Mouse (Mus musculus) Patski (cell line): ENCODE measurements around the gene Apoc2. TPM values are rescaled to one million over a fixed set of nuclear protein-coding genes. Genes with fewer than 3 reads are reported as not detected.

Experiments used
- ATAC-seq: fragments of 100-300 bp; one replicate; pipeline ENCODE4 v1.8.0; 2021
- CTCF ChIA-PET: fragments of 350-600 bp; sonication (Branson Sonifier 250); formaldehyde crosslinking; loops from one replicate; lab custom pipeline; 2022; ENCODE audit warnings: inconsistent platforms; lab: Charles Lee
- POLR2A ChIA-PET: fragments of 350-600 bp; sonication (Branson Sonifier 250); formaldehyde crosslinking; loops from one replicate; lab custom pipeline; 2022; ENCODE audit warnings: antibody characterized with exemption, inconsistent platforms; lab: Charles Lee
- DNase-seq: peaks from one replicate; pipeline ENCODE4 v3.0.0-alpha.2; 2011; ENCODE audit warnings: low read depth, low spot score
- H3K27me3 ChIP-seq: fragments of 371-371 bp; one replicate; pipeline ENCODE4 v1.5.1; 2021
- CTCF ChIP-seq: fragments of 100-300 bp; IDR thresholded peaks from one replicate; pipeline ENCODE4 v1.5.1; 2021
- in situ Hi-C: fragments of 300-500 bp; cut with MboI; formaldehyde crosslinking; loops from 3 replicates; pipeline ENCODE4 v1.11.1; 2018; ENCODE audit warnings: low pct_unique_long_range_greater_than_20kb, mixed read lengths
- polyA plus RNA-seq: library from polyadenylated mRNA; unstranded; gene quantifications from one replicate; pipeline ENCODE4 v1.2.3, GENCODE M21; 2021

Apoc2 gene
- polyA plus RNA-seq, 1 experiment from 2014 or later = not detected

DNA sequence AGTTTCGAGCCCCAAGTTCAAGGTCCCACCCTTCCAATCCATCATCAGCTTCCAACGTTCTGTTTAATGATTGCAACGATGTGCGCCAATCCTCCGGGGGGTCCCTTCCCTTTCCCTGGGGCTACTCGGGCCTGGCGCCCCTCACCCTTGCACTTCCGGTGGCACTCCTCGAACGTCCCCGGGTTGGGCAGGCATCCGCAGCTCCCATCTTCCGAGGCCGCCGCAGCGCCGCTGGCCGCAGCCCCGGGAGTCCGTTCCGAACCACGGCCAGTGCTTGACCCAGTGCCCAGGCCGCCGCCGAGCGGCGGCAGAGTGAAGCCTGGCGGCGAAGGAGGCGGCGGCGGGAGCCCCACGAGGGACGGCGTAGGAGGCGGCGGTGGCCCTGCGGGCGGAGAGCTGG lies 37.1 kb upstream of the Apoc2 start:
- no peak for ATAC-seq
- no peak for TF ChIP-seq CTCF
- H3K27me3 ChIP-seq = no peaks in the 10 kb centered on the region
- in situ Hi-C loops = loop anchor here (5.0 kb wide), 1 partner anchor 48 kb away; the partner anchor contains the start of gene Clptm1
- ChIA-PET POLR2A (interaction anchor here (1.0 kb wide), 2 partner anchors 20 to 49 kb away, joined by 3 to 4 read pairs; no protein-coding TSS in a partner anchor), CTCF (interaction anchor here (1.0 to 6.6 kb wide), 2 partner anchors 46 to 352 kb away, joined by 3 to 43 read pairs; no protein-coding TSS in a partner anchor)
- DNase-seq = no peak

DNA sequence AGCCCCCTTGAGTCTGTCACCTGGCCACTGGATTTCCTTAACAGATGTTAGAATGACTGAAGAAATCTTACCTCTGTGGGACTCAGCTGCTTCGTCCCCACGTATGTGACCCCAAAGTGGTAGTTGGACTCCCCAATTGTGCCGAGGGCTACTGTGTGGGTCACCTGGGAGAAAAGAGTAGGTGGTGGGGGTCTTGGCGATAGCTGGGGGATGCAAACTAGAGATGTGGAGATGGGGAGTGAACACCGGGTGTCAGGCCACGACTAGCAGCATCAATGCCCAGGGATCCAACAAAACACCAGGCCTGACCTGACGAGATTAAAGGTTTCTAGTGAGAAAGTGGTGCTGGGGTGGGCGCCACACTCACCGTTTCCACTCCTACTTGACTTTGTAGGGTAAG lies 35.9 kb upstream of the Apoc2 start:
- no peak for TF ChIP-seq CTCF
- ATAC-seq = no peak
- no peaks in the 10 kb centered on the region for H3K27me3 ChIP-seq
- in situ Hi-C loops = loop anchor here (5.0 kb wide), 1 partner anchor 46 kb away; the partner anchor contains the start of gene Clptm1
- no peak for DNase-seq
- ChIA-PET POLR2A (no interaction called here), CTCF (interaction anchor here (1.3 to 6.6 kb wide), 4 partner anchors 11 to 51 kb away, joined by 3 to 43 read pairs (median 4); no protein-coding TSS in a partner anchor)

DNA sequence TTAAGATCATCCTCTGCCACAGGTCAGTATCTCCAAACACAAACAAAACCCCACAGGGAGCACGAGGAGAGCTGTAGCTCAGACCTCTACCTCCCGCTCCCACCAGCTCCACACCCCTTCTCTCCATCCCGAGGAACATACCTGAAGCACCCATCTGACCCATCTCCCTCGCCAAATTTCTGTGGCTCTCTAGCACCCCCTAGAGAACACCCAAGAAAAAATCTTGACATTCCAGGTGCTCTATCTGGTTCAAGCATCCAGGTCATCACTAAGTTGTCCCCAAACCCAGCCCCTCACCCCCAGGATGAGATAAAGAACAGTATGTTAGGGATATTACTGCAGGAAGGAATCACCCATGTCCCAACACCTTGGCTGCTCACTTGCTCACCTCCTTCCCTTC lies 35.5 kb upstream of the Apoc2 start:
- TF ChIP-seq CTCF = no peak
- no peak for DNase-seq
- CTCF ChIA-PET = interaction anchor here (0.7 to 6.6 kb wide), 7 partner anchors 8 to 51 kb away, joined by 3 to 43 read pairs (median 4); no protein-coding TSS in a partner anchor
- in situ Hi-C loops = loop anchor here (5.0 kb wide), 1 partner anchor 46 kb away; the partner anchor contains the start of gene Clptm1
- H3K27me3 ChIP-seq = no peaks in the 10 kb centered on the region
- POLR2A ChIA-PET = no interaction called here
- ATAC-seq = no peak

DNA sequence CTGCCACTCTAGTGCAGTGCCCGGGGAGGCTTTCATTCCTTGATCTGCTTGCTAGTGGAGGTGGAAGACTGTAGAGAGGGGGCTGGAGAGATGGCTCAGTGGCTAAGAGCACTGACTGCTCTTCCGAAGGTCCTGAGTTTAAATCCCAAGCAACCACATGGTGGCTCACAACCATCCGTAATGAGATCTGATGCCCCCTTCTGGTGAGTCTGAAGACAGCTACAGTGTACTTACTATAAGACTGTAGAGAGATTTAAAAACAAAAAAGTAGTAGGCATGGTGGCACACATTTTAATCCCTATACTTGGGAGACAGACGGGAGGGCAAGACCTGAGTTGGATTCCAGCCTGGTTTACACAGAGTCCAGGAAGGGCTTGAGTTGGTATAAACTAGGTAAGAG lies 34.7 kb upstream of the Apoc2 start:
- DNase-seq = no peak
- ChIA-PET CTCF (interaction anchor here (0.7 to 6.6 kb wide), 7 partner anchors 8 to 43 kb away, joined by 3 to 43 read pairs (median 5); no protein-coding TSS in a partner anchor), POLR2A (no interaction called here)
- in situ Hi-C loops = loop anchor here (5.0 kb wide), 1 partner anchor 45 kb away; the partner anchor contains the start of gene Clptm1
- no peaks in the 10 kb centered on the region for H3K27me3 ChIP-seq
- no peak for ATAC-seq
- TF ChIP-seq CTCF = no peak

DNA sequence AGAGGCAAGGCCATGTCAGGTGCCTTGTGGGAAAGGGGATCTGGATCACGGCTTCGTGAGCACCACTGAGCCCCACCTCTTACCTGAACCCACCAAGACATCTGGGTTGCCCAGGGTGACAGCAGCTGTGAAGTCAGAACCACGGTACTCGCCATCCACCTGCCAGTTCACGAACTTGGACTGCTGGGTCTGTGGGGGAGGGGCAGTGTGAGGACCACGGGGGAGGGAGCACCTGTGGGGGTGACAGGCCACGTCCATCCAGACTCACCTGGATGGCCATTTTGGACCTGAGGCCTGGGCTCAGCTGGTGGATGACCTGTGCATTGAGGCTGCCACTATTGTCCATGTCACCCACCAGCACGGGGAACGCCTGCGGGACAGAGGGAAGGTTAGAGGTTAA lies 32.9 kb upstream of the Apoc2 start:
- ChIA-PET POLR2A (interaction anchor here (1.8 kb wide), 1 partner anchor 11 kb away, joined by 4 read pairs; no protein-coding TSS in a partner anchor), CTCF (interaction anchor here (1.4 to 6.6 kb wide), 3 partner anchors 8 to 42 kb away, joined by 5 to 43 read pairs (median 6); no protein-coding TSS in a partner anchor)
- DNase-seq (no peak), ATAC-seq (no peak)
- TF ChIP-seq CTCF = no peak
- H3K27me3 ChIP-seq = no peaks in the 10 kb centered on the region
- in situ Hi-C loops = loop anchor here (5.0 kb wide), 1 partner anchor 43 kb away; the partner anchor contains the start of gene Clptm1

DNA sequence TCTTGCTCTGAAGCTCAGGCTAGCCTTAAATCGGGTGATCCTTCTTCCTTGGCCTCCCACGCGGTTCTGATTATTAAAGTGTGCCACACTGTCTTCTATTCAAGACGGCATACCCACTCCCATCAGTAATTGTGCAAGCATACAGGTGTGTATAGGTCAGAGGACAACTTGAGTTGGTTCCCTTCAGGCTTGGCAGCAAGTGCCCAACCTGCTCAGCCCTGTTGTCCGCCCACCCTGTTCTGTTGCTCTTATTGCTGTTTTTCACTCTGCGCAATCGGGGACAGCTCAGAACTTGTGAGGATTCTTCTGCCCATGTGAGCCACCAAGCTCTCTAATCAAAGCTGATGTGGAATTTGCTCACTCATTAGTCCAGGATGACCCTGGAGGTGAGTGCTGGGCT lies 27.5 kb upstream of the Apoc2 start:
- ATAC-seq (no peak), DNase-seq (no peak)
- in situ Hi-C loops = no loop called here
- no peaks in the 10 kb centered on the region for H3K27me3 ChIP-seq
- CTCF ChIA-PET = interaction anchor here (1.6 to 10.2 kb wide), 2 partner anchors 8 to 38 kb away, joined by 4 to 120 read pairs; partner anchors contain the start of gene Clptm1
- TF ChIP-seq CTCF = no peak
- POLR2A ChIA-PET = no interaction called here

DNA sequence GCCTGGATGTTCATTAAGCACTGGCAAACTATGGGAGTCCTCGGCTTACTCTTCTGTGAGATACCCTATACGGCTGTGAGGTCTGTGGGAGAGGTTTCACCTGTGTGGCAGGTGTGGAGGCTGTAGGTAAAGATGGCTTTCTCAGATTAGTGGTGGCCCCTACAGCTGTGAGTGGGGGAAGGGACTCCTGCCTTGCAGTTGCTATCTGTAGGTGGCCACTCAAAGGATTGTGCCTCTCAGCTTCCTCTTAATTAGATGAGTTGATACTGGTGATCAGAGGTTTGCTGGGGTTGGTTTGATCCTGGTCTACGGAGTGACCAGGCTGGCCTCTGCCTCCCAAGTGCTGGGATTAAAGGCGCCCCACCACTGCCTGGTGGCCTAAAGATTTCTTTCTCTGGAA lies 26.7 kb upstream of the Apoc2 start:
- ATAC-seq (no peak), DNase-seq (no peak)
- no peak for TF ChIP-seq CTCF
- CTCF ChIA-PET = interaction anchor here (1.6 to 10.2 kb wide), 2 partner anchors 9 to 37 kb away, joined by 4 to 120 read pairs; partner anchors contain the start of gene Clptm1
- no peaks in the 10 kb centered on the region for H3K27me3 ChIP-seq
- in situ Hi-C loops = no loop called here
- POLR2A ChIA-PET = no interaction called here

DNA sequence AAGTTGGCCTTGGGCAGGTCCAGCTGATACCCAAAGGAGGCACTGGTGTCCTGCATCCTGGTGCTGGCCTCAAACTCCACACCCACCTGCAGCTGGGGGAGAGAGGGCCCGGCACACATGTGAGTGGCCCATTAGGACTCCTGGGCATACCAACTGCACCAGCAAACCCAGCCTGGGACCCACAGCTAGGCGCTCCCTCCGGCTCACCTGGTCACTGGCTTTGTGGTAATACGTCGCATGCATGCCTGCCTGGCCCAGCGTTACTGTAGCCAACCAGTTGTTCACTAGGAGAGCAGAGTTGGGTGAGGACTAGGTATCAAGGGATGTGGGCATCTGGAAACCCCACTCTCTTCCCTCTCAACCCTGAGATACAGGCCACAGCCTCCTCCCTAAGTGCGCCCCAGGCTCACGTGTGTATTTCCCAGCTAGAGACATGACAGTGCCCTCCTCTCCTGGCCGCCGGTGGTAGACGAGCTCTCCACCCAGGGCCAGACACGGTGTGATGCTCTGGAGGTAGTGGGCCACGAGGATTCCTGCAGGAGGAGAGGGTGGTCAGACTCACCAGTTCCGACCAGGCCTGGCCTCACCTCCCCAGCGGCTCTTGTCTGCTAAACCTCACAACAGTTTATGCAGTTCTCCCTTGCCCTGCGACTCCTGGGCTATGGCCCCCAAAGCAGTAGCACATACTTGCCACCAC lies 25.3 kb upstream of the Apoc2 start:
- ATAC-seq = no peak
- TF ChIP-seq CTCF = no peak
- CTCF ChIA-PET = interaction anchor here (1.2 to 10.2 kb wide), 3 partner anchors 8 to 35 kb away, joined by 5 to 120 read pairs (median 5); partner anchors contain the start of gene Clptm1
- DNase-seq = no peak
- POLR2A ChIA-PET = interaction anchor here (3.7 kb wide), 1 partner anchor 34 kb away, joined by 16 read pairs; no protein-coding TSS in a partner anchor
- in situ Hi-C loops = no loop called here
- H3K27me3 ChIP-seq = no peaks in the 10 kb centered on the region

DNA sequence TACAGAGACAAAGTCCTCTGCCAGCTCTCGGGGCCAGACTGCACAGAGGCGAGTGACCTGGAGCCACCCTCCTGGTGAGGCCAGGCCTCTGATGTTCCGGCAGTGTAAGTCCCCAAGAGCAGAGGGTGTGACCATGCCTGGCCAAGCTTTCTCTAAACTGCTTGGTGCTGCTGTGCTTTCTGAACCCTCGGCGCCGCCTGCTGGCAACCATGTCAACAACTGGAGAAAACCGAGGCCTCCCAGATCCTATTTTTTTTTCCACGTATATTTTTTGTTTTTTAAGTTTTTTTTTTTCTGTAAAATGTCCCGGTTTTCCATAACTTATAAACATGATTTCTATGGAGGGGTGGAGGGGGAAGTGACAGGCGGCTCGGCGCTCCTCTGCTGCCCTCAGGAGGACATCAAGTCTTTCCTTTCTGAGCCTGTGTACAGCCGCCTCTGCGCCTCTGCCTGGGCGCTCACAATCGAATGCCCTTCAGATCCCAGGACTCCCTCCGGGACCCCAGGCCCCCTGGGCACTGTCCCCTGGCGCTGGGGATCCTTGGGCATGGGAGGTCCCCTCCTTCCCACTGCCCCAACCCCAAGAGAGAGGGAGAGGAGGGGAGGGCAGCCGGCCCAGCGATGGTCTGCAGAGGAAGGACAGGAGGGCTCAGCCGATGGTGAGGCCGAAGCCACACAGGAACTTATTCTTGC lies 23.5 kb upstream of the Apoc2 start:
- no peak for TF ChIP-seq CTCF

More for the DNA sequence above, 23.5 kb upstream of the Apoc2 start:
- no peaks in the 10 kb centered on the region for H3K27me3 ChIP-seq
- ChIA-PET CTCF (interaction anchor here (0.7 to 10.2 kb wide), 9 partner anchors 10 to 139 kb away, joined by 3 to 120 read pairs (median 5); partner anchors contain the start of genes Apoc2, Clptm1 and Ppp1r37), POLR2A (interaction anchor here (0.5 to 3.7 kb wide), 4 partner anchors 17 to 193 kb away, joined by 3 to 16 read pairs (median 4); partner anchors contain the start of genes Bloc1s3 and Trappc6a)
- DNase-seq (no peak), ATAC-seq (peak; percentile 83)
- in situ Hi-C loops = no loop called here
